Mouse (Mus musculus) natural killer cell, adult 2 months (primary cell): ENCODE results near the gene Alg14.
A peak's percentile ranks its signal among the peaks of the same experiment; 100 is the strongest.

Experiments used
- DNase-seq, 2 experiments: peaks; one replicate each; pipeline ENCODE4 v3.0.0; 2022; ENCODE audit warnings: low spot score in 2 of 2

Alg14 gene

DNA sequence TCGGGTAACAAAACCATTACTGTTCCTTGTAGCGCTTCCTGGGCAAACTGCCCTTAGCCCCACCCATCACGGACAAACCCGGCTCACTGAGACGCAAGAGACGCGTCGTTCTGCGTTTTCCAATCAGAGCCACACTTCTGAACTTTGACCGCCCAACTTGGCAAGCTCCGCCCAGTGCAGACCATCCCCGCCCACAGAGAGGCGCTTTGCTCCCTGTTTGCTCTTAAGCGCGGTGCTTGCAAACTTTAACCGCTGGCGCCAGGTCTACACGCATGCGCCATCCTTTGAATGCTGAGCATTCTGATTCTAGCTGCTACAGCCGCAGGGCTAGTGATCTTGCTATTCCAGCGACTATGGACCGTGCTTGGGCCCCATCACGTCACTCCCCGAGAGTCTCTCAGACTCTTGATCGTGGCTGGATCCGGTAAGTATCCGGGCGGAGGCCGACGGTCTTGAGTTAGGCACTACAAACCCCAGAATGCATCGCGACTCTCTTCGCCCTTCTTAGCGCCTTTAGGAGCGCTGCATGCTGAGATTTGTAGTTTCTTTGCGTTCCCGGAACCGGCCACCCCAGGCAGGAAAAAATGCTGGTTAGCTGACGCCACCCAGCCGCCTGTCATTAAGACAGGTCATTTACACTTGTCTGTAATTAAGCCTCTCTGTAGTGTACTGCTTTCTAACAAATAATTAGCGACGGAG, at the start of gene Alg14:
Gene Alg14, plus strand, starts transcription at position 214 of the 699 bp plus-strand sequence.
- peak; percentile 96 for DNase-seq

DNA sequence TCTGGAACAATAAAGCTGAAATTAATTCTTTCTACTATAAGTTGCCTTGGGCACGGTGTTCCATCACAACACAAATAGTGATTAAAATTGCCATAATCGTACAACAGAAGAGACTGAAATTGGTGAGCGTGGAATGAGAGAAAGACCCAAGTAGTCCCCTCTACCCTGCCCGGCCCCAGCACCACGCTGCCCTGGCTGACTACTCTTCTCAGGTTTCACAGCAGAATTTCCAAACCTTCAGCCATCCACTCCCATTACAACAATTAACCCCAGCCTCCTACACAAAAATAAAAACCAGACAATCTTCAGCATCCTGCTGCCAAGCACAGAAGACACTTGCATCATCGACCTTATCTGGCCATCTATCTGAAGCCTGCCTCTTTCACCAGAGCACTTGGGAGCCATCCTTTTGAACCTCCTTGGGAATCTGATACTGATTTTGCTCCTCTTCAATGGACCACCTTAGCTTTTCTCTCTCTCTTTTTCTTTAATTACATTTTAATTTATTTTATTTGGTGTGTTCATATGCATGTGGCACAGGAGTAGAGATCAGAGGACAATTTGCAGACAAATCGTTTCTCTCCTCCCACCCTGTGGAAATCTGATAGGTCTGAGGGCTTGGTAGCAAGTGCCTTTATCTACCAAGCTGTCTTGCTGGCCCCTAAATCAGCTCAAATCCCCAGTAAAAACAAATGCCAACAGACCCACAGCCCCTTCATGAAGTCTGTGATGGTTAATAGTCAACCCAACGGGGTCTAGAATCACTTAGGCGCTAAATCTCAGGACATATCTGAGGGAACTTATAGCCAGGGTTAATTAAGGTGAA, 49.2 kb upstream of the Alg14 start:
- DNase-seq = no peak

DNA sequence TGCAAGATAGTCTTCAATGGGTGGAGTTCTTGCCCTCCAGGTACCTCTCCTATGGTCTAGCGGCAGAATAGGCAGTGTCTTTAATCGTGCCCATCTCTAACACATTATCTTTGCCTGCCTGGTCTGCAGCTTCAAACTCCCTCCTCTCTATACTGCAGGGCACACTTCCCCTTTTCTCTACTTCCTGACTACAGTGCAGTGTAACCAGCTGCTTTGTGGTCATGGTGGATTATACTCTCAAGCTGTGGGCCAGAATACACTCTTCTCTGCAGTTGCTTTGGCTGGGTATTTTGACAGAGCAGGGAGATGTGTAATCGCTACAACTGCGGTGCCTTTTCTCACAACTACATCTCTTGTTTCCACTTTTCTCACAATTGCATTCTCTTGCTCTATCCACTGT, 48.6 kb upstream of the Alg14 start:
- peak in 1 of 2 experiments; percentile 40 for DNase-seq

DNA sequence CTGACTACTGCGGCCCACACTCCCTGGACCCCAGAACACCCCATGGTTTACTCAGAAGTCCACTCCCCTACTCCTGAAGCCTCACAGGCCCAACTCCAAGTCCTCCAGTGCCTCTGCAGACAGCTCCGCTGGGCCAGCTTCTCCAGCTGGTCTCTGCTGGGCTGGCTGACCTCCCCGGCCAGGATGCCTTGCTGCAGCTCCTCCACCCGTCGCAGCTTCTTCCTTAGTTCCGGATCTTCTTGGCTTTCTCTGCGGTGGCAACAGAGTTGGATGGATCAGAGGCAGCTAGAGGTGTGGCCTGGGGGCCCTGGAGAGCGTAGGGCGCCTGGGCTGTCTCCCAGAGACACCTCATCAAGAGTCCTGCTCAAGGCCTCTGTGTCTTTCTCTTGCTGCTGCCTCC, 41.5 kb upstream of the Alg14 start:
- no peak for DNase-seq

DNA sequence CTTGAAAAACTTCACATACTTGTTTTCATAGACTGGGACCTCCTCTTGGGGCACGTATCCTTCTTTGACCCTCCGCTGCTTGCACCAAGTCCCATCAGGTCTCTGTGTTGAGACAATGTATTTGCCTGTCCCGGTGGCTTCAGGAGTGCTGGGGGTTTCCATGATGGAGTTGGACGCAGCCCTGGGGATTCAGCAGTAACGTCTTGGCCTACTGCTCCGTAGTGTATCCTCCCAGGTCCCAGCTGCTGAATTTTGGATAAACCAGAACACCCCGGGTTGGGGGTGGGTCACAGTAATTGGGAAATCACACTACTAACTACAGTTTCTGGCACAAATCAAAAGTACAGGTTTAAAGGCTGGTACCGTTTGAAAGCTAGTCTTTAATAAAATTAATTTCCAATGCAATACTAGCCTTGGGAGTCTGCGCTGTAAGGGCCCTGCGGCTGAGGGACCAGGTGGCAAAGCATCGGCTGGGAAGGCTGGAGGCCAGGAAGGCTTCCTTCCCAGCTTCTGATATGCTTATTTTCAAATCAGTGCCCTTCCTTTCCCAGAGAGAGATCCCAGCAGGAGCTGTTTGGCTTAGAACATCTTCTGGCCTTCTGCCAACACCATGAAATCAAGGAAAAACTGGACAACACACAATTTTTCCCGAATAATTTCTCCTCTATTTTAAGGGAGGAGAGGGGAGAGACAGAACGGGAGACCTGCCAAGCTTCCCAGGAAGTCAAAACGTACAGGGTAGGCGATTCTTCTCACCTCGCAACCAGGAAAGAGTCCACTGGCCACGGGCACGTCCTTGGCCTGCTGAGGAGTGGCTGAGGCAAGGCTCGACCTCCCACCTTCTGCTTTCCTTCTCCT, 40.8 kb upstream of the Alg14 start:
- no peak for DNase-seq

DNA sequence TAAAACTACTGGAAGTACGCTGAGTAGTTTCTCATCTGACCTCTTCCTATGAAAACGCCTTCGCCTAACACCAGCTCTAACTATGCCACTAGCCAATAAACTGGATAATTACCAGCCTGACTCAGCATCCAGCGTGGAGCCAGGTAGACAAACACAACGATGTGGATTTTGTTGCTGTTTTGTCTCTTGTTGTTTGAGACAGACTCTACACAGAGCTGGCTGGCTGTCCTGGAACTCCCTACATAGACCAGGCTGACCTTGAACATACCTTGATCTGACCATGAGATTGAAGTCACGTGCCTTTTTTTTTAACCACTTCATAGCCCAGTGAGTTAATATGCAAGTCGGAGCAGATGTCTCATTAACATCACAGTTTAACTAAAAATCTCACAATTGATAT, 36.1 kb upstream of the Alg14 start:
- no peak for DNase-seq

DNA sequence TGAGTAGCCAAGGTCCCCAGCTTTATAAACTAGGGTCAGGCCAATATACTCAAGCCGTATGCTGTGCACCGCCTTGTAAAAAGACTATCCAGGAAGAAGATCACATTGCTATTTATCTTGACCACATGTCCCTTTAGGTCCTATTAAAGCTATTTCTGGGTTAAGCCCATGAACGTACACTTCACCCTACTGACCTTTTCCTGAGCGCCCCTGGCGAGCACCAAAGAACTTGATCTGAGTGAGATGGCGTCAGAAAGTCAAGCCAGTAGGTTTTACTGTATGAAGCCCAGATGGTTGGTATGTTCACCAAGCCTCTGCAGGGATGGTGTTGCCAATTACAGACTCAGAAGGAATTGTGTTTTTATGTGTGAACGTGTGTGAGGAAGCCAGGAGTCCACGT, 35.4 kb upstream of the Alg14 start:
- no peak for DNase-seq

DNA sequence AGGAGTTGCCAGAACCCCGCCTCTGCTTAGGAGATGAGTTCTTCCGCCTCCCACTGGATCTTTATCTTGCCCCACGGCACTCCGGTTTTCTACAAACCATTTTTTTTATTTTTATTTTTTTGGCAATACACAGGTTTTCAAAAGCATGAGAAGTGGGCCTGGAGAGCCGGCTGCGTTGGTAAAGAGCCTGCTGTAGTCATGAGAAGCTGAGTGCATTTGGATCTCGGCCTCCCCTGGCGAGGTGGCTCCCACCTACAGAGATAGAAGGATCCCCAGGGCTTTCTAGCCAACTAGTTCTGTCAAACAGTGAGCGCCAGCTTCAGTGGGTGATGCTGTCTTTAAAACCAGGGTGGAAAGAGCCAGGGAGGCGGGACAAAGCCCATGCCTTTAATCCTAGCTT, 34.2 kb upstream of the Alg14 start:
- no peak for DNase-seq

DNA sequence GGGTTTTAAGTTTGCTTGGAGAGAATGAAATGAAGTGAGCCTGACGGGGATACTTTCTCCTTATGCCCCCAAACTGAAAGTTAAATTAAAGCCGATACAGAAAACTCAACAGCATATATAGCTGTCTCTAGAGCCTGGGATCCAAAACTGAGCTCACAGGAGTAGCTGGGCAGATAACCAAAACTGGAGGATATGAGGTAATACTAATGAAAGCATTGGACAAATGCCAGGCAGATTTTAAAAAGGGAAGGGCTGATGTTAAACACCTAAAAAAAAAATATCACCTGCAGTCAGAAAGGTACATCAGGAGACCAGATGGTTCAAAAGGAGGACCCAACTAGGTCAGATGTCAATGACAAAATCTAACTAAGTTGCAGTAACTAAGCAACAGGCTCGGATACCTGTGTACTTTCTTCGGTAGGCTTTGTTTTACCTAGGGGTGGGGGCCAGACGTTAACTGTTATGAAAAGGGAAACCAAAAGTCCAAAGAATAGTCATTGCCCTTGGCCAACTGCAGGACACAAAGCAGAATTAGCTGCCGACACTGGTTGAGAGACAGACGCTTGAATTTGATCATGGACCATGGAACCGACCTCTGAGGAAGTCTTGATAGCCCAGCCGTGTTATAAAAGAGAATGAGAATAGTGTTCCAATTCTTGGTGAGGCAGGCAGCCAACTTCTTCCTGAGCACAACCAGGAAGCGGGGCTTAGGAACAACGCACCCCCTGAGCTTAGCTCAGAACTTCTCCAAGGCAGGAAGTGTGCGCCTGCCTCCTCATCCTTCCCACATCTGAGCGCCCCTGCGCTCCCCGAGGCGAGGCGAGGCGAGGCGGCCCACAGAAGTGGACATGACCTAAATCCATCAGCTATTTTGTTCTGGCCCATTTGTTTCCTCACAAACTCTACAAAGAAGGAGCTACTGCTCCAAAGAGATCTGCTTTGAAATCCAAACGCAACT, 32.8 kb upstream of the Alg14 start:
- no peak for DNase-seq

DNA sequence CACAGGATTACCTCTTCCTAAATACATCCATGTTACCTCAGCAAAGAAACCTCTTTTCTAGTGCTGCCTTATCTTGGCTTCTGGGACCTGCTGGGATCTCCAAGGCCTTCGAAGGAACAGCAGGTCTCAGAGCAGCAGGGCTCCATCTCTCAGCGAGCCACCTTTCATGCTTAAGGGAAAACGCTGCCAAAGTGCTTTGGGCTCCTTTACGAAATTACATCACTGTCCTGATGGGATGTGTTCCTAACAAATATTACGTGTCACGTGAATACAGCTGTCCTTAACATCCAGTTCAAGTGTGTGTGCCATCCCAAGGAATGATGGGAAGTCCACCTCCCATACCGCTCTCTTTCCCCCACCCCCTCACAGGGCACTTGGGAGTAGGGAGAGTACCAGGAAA, 31.5 kb upstream of the Alg14 start:
- no peak for DNase-seq

DNA sequence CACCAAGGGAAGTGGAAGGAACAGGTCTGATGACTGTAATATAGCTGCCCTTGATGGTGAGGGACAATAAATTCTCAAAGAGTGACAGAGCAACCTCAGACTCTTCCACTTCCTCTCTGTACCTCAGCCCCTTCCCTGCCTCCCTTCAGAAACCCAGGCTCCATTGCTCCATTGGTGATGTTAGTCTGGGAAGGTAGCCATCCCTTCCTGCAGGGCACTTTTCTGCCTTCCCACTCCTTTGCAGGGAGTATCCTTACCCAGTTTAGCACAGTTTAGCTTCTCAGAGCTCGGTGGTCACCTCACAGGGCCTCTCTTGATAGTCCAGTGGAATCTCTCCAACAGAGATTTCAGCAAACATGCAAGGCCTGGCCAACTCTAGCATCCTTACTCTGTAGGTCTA, 30.7 kb upstream of the Alg14 start:
- DNase-seq = no peak

DNA sequence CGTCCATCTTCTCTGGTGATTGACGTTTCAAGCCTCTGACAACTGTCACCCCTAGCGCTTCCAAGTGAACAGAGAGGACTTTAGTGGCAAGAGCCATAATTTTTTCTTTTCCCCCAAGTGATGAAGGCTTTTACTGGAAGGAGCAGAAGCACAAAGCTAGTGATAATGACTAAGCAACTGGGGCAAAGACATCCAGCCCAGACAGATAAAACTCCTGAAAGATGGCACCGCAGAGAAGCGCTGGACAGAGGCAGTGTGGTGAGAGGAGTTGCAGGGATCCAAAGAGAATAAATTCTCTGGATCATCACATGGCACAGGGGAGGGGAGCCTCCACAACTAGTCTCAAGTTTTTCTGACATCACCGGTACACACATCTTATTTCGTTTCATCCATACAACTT, 30.3 kb upstream of the Alg14 start:
- DNase-seq = no peak

DNA sequence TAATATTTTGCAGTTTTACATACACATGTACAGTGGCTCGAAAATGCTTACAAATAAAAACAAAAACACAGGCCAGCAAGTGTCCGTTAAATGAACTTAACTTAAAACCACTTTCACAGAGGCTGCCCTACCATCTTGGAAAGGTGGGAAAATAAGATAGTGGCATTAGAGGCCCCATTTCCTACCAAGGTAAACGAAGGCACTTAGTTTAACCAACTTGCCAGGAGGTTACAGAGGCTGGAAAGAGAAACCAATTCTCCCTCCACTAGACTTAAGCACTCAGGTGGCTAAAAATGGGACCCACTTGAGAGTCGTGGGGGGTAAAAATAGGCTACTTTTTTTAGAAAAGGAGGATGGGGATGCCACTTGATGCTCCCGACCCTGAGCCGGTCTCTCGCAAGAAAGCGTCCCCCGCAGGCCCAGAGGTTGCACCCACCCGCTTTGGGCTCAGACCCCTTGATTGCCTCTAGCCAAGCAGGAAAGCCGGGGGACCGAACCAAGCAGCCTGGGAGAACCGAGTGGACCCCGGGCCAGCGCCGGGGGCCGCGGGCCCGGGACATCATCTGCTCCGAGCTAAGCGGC, 29.5 kb upstream of the Alg14 start:
- DNase-seq = no peak

DNA sequence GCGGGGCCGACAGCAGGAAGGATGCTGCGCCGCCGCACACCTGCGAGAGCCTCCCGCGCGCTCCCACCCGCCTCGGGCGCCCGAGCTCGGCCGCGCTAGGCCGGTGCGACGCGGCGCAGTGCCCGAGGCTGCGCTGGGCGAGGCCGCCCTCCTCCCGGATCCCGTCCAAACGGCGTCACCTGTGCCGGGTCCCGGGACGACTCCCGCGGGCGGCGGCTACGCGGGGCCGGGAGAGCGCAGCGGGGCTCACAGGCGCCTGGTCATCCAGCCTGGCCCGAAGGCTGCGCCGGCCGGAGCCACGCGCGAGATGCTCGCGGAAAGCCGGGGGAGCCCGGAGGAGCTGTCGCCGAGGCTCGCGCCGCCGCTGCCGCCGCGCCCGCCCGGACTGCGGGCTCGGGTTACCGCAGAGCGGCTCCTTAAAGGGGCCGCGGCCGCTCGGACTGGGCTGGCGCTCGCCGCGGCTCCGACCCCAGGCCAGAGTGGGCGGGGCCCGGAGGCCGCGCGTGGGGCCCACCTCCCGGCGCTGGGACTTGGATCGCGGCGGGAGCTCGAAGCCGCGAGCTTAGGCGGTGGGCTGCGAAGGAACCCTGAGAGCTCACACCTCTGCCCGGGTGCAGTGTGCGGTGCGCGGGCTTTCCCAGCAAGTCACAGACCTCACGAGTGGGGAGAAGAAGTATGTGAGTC, 28.9 kb upstream of the Alg14 start:
- peak; percentile 22 to 29 for DNase-seq

DNA sequence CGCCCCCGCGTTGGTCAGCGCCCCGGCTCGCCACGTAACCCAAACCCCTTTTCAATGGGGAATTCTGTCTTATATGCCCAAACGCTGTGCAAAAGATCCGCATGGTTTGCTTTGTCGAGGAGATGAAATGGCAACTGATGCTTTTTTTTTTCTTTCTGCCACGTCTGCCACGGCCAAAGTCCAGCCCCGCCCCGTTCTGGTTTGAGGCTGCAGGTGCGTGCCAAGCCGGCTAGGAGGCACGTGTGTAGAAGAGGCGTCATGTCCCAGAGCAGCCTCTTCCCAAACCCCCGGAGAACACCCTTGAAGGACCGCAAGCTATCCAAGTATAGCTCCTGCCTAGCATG, 28.4 kb upstream of the Alg14 start:
- no peak for DNase-seq

DNA sequence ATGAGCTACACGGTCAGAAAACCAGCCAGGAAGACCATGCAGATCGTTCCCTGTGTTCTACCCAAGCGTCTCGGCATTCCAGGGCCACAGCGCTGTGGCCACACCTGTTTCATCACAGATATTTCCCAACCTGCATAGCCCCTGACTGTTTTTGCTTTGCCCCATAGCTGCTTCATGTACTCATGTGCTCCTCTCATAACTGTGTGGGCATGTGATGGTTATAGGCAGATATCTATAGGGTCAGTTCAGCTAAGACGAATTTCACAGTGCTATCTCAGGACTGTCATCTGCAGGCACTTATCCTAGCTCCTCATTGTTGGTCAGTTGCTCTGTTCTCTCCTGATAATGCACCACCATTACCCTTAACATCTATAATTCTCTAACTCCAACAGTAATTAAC, 27.3 kb upstream of the Alg14 start:
- no peak for DNase-seq

DNA sequence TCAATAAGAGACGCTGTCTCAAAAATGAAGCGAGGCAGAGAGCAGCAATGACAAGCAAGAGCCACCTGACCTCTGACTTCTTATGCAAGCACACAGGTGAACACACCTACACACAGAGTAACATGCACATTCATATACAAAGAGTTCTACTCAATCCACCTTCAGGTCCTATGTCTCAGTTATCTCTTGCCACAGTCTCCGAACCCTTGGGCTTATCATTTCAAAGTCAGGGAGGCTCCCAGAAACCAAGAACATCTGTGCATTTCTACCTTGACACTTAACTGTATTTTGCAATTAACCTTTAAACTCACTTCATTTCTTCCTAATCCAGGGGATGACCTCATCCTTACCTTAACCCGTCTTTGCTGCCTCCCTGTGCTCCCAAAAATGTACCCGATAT, 24.3 kb upstream of the Alg14 start:
- no peak for DNase-seq

DNA sequence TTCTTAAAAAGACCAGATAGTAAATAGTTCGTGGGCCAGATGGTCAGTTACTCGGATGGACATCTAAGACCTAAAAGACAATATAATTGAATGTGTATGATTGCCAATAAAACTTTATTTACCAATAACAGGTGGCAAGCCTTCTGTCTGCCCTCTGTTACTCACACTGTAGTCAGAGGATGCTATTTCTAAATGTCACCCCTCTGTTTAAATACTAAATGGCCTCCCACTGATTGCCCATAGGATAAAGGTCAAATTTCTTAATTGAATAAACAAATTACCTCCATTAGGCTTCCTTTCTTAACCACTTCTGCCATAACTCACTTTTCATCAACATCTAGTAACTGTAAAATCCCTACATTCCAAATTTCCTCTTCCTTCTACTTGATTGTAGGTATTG, 19.0 kb upstream of the Alg14 start:
- no peak for DNase-seq

DNA sequence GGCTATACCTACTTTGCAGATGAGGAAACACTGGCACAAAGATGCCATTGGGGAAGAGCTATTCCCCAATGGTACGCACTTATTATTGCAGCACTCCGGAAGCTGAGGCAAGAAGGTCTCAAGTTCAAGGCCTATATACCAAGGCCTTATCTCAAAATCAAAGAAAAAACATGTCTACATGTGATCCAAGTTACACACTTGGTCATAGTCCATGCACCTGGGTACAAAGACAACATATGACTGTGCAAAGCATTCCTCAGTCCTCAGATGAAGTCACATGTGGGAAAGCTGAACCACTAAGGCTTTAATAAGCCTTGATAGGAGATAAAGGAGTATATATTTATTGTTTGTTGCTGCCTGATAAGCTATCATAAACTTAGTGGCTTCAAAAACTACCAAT, 17.6 kb upstream of the Alg14 start:
- DNase-seq = no peak

DNA sequence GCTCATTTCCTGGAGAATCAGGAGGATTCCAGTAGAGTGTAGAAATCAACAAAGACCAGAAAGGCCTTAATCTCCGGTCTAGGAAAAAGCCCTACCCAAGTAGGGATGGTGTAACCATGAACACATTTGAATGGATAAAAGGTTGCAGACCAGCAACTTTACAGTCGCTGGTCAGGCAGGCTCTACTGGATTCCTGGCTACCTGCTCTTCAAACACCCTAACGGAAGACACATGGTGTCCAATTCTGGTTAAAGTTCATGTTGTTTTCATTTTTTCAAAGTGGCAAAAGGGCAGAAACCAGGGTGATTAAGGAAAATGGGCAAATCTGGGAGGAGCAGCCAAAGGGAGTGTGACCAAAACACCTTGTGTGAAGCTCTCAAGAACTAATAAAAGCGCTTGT, 14.6 kb upstream of the Alg14 start:
- DNase-seq = no peak

DNA sequence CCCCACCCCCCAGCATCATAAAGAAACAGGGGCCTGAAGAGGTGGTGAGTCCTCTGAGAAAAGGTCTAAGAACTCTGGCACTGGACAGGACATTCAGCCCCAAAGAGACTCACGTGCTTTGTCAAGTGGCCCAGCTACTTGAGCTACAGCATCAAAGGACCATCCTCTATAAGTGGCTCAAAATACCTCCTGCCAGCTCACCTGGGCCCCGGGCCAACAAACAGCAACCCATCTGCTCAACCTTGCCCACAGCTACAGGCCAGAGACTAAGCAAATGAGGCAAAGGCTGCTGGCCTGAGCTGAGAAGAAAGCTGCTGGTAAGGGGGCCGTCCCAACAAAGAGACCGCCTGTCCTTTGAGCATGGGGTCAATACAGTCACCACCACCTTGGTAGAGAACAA, 14.0 kb upstream of the Alg14 start:
- DNase-seq = no peak
